Mouse (Mus musculus): ENCODE data around the gene Srp54c. TPM values are rescaled to one million over a fixed set of nuclear protein-coding genes. Genes with fewer than 3 reads are reported as not detected.

Gene Srp54c
- polyA plus RNA-seq, 1 experiment, result 19.5 TPM

DNA sequence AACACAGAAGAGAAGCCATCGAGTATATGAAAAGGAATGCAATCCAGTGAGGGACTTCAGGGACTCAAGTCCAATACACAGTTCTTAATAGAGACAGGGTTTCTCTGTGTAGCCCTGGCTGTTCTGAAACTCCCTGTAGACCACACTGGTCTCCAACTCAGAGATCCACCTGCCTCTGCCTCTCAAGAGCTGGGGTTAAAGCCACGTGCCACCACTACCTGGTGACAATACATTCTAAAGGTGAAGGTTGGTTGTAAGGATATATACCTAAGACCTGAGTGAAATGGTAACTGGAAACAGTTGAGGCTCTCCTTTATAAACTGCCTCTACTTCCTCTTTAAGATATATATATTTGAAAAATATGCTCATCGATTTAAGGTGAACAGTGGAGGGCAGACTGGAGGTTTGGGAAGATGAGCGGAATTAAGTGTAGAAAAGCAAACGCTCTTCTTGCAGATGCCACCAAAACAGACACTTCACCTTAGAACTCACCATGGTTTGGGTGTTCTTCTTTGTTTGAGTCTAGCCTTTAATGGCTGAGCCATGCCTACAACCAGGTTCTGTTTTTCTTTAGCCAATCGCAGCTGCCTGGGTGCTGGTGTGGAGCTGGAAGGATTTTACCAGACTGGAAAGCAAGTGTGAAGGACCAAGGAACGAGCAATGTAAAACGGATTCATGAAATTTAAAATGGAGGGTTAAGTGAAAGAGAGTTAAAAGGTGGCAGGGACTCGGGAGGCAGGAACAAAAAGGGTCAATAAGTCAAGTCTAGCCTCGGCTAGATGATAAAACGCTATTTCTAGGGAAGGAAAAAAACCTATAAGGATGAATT, 71.7 kb downstream of the Srp54c start:
- no peaks in the 10 kb centered on the region for H3K27me3 ChIP-seq (ENCODE audit: control insufficient read depth, insufficient read depth, insufficient read length)
- TF ChIP-seq CEBPB (IDR thresholded peaks at IDR 0.05; ENCODE audit: insufficient read depth, poor library complexity, severe bottlenecking) (no peak), MYOG (IDR thresholded peaks at IDR 0.05; ENCODE audit: control insufficient read depth in 1 of 3, insufficient read depth in 1 of 3, insufficient read length in 2 of 3, low read depth in 2 of 3) (no peak), E2F4 (IDR thresholded peaks at IDR 0.05; ENCODE audit: insufficient read depth) (no peak), TCF3 (IDR thresholded peaks at IDR 0.05; ENCODE audit: insufficient read length, low read depth) (no peak), MAX (IDR thresholded peaks at IDR 0.05; ENCODE audit: low read depth) (no peak)
- H3ac ChIP-seq (ENCODE audit: control insufficient read depth, insufficient read length), result peak overlapping the region; percentile 67
- H3K79me2 ChIP-seq (ENCODE audit: control insufficient read depth, insufficient read depth), result peaks cover 16% of the 10 kb centered on the region
- H3K4me2 ChIP-seq (ENCODE audit: low read depth), result peak overlapping the region; percentile 75
- peaks cover 22% of the 10 kb centered on the region for H3K36me3 ChIP-seq (ENCODE audit: control insufficient read depth, insufficient read depth)
- H3K4me3 ChIP-seq, result peak overlapping the region; percentile 65

- Histone ChIP-seq H3ac (ENCODE audit: control insufficient read depth, insufficient read length) (peak within 1 kb of the TSS; percentile 67), H3K4me3 (peak within 1 kb of the TSS; percentile 65), H3K4me2 (ENCODE audit: low read depth) (peak within 1 kb of the TSS; percentile 75), H3K79me2 (ENCODE audit: control insufficient read depth, insufficient read depth) (peaks cover 16% of the 10 kb centered on the region), H3K27me3 (ENCODE audit: control insufficient read depth, insufficient read depth, insufficient read length) (no peaks in the 10 kb centered on the region), H3K36me3 (ENCODE audit: control insufficient read depth, insufficient read depth) (peaks cover 11% of the 10 kb centered on the region)
- TF ChIP-seq TCF3 (IDR thresholded peaks at IDR 0.05; ENCODE audit: insufficient read length, low read depth), result no peak
- TF ChIP-seq MYOD1 (IDR thresholded peaks at IDR 0.05; ENCODE audit: control insufficient read depth in 1 of 3, insufficient read length in 2 of 3, low read depth in 2 of 3), result peak in 2 of 3 experiments; percentile 70 to 75
- TF ChIP-seq SRF (IDR thresholded peaks at IDR 0.05; ENCODE audit: control insufficient read depth, insufficient read length, low read depth), result no peak
- TF ChIP-seq CEBPB (IDR thresholded peaks at IDR 0.05; ENCODE audit: insufficient read depth, poor library complexity, severe bottlenecking), result no peak
- no peak for TF ChIP-seq E2F4 (IDR thresholded peaks at IDR 0.05; ENCODE audit: insufficient read depth)
- TF ChIP-seq TCF12 (IDR thresholded peaks at IDR 0.05; ENCODE audit: insufficient read depth, poor library complexity, severe bottlenecking), result no peak
- no peak for TF ChIP-seq REST (IDR thresholded peaks at IDR 0.05; ENCODE audit: insufficient read depth, insufficient read length)
- peak; percentile 26 to 69 (median 58) for TF ChIP-seq MYOG (IDR thresholded peaks at IDR 0.05; ENCODE audit: control insufficient read depth in 1 of 3, insufficient read depth in 1 of 3, insufficient read length in 2 of 3, low read depth in 2 of 3)
- TF ChIP-seq USF1 (IDR thresholded peaks at IDR 0.05; ENCODE audit: low read depth), result no peak
- TF ChIP-seq MAX (IDR thresholded peaks at IDR 0.05; ENCODE audit: low read depth), result no peak
- peak; percentile 76 for TF ChIP-seq POLR2A (IDR thresholded peaks at IDR 0.05; ENCODE audit: insufficient read length, low read depth)
- TF ChIP-seq POLR2AphosphoS2 (IDR thresholded peaks at IDR 0.05; ENCODE audit: insufficient read length, low read depth), result peak; percentile 58
Observed at GRCm38 (mm10) chr12:55302485-55303441, 72.8 kb downstream of the Srp54c start, which contains the start of gene Ppp2r3c. Gene Ppp2r3c (minus strand): TSS chr12:55302998.

DNA sequence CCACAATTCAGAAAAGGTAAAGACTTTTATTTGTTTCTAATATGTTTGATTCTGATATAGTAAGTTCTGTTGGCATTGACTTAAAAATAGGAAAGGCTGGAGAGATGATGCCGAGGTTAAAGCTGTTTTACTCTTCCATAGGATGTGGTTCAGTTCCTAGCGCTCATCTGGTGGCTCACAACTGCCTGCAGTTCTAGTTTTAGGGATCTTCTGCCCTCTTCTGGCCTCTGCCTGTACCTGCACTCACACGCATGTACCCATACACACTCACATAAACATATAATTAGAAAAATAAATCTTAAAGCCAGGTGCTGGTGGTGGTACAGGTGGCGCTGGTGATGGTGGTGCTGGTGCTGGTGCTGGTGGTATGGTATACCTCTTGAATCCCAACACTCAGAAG, 76.4 kb downstream of the Srp54c start:
- H3K79me2 ChIP-seq (ENCODE audit: control insufficient read depth, insufficient read depth), result peaks cover 9% of the 10 kb centered on the region
- H3K36me3 ChIP-seq (ENCODE audit: control insufficient read depth, insufficient read depth), result peaks cover 5% of the 10 kb centered on the region
- H3K4me3 ChIP-seq, result no peak overlapping the region
- TF ChIP-seq MYOD1 (IDR thresholded peaks at IDR 0.05; ENCODE audit: control insufficient read depth in 1 of 3, insufficient read length in 2 of 3, low read depth in 2 of 3) (no peak), TCF3 (IDR thresholded peaks at IDR 0.05; ENCODE audit: insufficient read length, low read depth) (no peak), POLR2AphosphoS2 (IDR thresholded peaks at IDR 0.05; ENCODE audit: insufficient read length, low read depth) (no peak), USF1 (IDR thresholded peaks at IDR 0.05; ENCODE audit: low read depth) (no peak), SRF (IDR thresholded peaks at IDR 0.05; ENCODE audit: control insufficient read depth, insufficient read length, low read depth) (no peak), REST (IDR thresholded peaks at IDR 0.05; ENCODE audit: insufficient read depth, insufficient read length) (no peak), MAX (IDR thresholded peaks at IDR 0.05; ENCODE audit: low read depth) (no peak), POLR2A (IDR thresholded peaks at IDR 0.05; ENCODE audit: insufficient read length, low read depth) (no peak), MYOG (IDR thresholded peaks at IDR 0.05; ENCODE audit: control insufficient read depth in 1 of 3, insufficient read depth in 1 of 3, insufficient read length in 2 of 3, low read depth in 2 of 3) (no peak), TCF12 (IDR thresholded peaks at IDR 0.05; ENCODE audit: insufficient read depth, poor library complexity, severe bottlenecking) (no peak), E2F4 (IDR thresholded peaks at IDR 0.05; ENCODE audit: insufficient read depth) (no peak), CEBPB (IDR thresholded peaks at IDR 0.05; ENCODE audit: insufficient read depth, poor library complexity, severe bottlenecking) (no peak)
- H3K4me2 ChIP-seq (ENCODE audit: low read depth), result no peak overlapping the region
- H3K27me3 ChIP-seq (ENCODE audit: control insufficient read depth, insufficient read depth, insufficient read length), result no peaks in the 10 kb centered on the region
- H3ac ChIP-seq (ENCODE audit: control insufficient read depth, insufficient read length), result no peak overlapping the region

DNA sequence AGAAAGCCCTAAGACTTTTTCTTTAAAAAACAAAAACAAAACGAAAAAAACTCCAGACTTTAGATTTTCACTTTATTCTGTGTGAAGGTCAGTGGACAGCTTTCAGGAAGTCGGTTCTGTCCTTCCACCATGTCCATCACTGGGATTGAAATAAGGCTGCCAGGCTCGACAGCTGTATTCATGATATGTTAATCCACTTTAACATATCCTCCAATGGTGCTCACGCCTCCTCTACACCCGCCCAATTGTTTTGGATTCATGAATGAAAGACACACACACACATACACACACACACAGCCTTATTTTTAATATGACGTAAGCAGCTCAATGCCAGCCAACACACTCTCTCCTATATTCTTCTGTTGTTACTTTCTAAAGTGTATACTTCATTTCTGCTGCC, 77.6 kb downstream of the Srp54c start:
- TF ChIP-seq REST (IDR thresholded peaks at IDR 0.05; ENCODE audit: insufficient read depth, insufficient read length) (no peak), MAX (IDR thresholded peaks at IDR 0.05; ENCODE audit: low read depth) (no peak), TCF3 (IDR thresholded peaks at IDR 0.05; ENCODE audit: insufficient read length, low read depth) (no peak), CEBPB (IDR thresholded peaks at IDR 0.05; ENCODE audit: insufficient read depth, poor library complexity, severe bottlenecking) (no peak)
- no peaks in the 10 kb centered on the region for H3K27me3 ChIP-seq (ENCODE audit: control insufficient read depth, insufficient read depth, insufficient read length)
- no peak overlapping the region for H3K4me2 ChIP-seq (ENCODE audit: low read depth)
- H3ac ChIP-seq (ENCODE audit: control insufficient read depth, insufficient read length), result no peak overlapping the region
- no peaks in the 10 kb centered on the region for H3K79me2 ChIP-seq (ENCODE audit: control insufficient read depth, insufficient read depth)
- H3K4me3 ChIP-seq, result no peak overlapping the region
- H3K36me3 ChIP-seq (ENCODE audit: control insufficient read depth, insufficient read depth), result peaks cover 5% of the 10 kb centered on the region

Data from myocyte (in vitro differentiated cells).